ENCODE assay signal across 7 mouse cellular contexts in genomic region chr2:34770951-34771350, GRCm38 (mm10). TPM values are rescaled to one million over a fixed set of nuclear protein-coding genes. Genes with fewer than 3 reads are reported as not detected.
DNase-seq lines count a peak whose midpoint lies in the region; ATAC-seq and TF ChIP-seq lines count a peak whose summit lies in the region.

No protein-coding gene starts in this region.

- peak overlapping the region; percentile 96 for H3K9ac ChIP-seq in lung, embryonic 16.5 days (ENCODE audit: low read length)
- H3K9ac ChIP-seq in limb, embryonic 12.5 days (replicated peaks) = peak overlapping the region; percentile 88

- H3K4me2 ChIP-seq in lung, embryonic 16.5 days (ENCODE audit: low read depth, low read length) = peak overlapping the region; percentile 67
- H3K4me2 ChIP-seq in limb, embryonic 12.5 days = peak overlapping the region; percentile 72

- no peaks in the 10 kb centered on the region for H3K9me3 ChIP-seq in lung, embryonic 16.5 days (ENCODE audit: control insufficient read depth, low read length)
- H3K9me3 ChIP-seq in forebrain, embryonic 10.5 days = no peaks in the 10 kb centered on the region
- peaks cover 5% of the 10 kb centered on the region; the same call in 1 of the 2 replicates for H3K9me3 ChIP-seq in limb, embryonic 12.5 days

- H3K36me3 ChIP-seq in lung, embryonic 16.5 days (ENCODE audit: control insufficient read depth, insufficient read depth, low read length) = peaks cover 28% of the 10 kb centered on the region
- H3K36me3 ChIP-seq in forebrain, embryonic 10.5 days (replicated peaks) = peaks cover 47% of the 10 kb centered on the region
- peaks cover 35% of the 10 kb centered on the region for H3K36me3 ChIP-seq in limb, embryonic 12.5 days
- H3K36me3 ChIP-seq in small intestine, adult 2 months (ENCODE audit: control insufficient read depth, insufficient read depth, low read length) = peaks cover 26% of the 10 kb centered on the region

- TF ChIP-seq CTCF in small intestine, adult 2 months (IDR thresholded peaks at IDR 0.05; ENCODE audit: extremely low read depth, insufficient read length, insufficient replicate concordance, low read depth, low read length) = no peak

- WGBS in lung, embryonic 16.5 days = 0% methylated on average over 6 of the region's 6 CpGs
- 4% methylated on average over 6 of the region's 6 CpGs for WGBS in forebrain, embryonic 10.5 days
- WGBS in limb, embryonic 12.5 days = 4% methylated on average over 6 of the region's 6 CpGs
- WGBS in small intestine, adult 2 months = under 1% methylated on average over 6 of the region's 6 CpGs

- no peak for ATAC-seq in lung, embryonic 16.5 days (ENCODE audit: low read depth)
- no peak for ATAC-seq in limb, embryonic 12.5 days (ENCODE audit: insufficient number of reproducible peaks, insufficient read depth, low FRiP score, low TSS enrichment, low read depth)

- no peaks in the 10 kb centered on the region for H3K27me3 ChIP-seq in lung, embryonic 16.5 days (ENCODE audit: control insufficient read depth, insufficient read depth, low read depth, low read length)
- H3K27me3 ChIP-seq in forebrain, embryonic 10.5 days (ENCODE audit: poor library complexity, severe bottlenecking) = no peaks in the 10 kb centered on the region
- H3K27me3 ChIP-seq in limb, embryonic 12.5 days = no peaks in the 10 kb centered on the region
- H3K27me3 ChIP-seq in small intestine, adult 2 months (ENCODE audit: control insufficient read depth, insufficient read depth, low read length) = no peaks in the 10 kb centered on the region

- peak overlapping the region; percentile 80 for H3K27ac ChIP-seq in lung, embryonic 16.5 days (ENCODE audit: low read length)
- peak overlapping the region; percentile 95 for H3K27ac ChIP-seq in forebrain, embryonic 10.5 days
- peak overlapping the region; percentile 87 for H3K27ac ChIP-seq in limb, embryonic 12.5 days
- H3K27ac ChIP-seq in small intestine, adult 2 months (ENCODE audit: insufficient read depth, low read depth, low read length) = peak overlapping the region; percentile 71

- peaks cover 36% of the 10 kb centered on the region for H3K4me1 ChIP-seq in lung, embryonic 16.5 days (replicated peaks; ENCODE audit: control insufficient read depth, insufficient read depth, low read length)
- peaks cover 40% of the 10 kb centered on the region for H3K4me1 ChIP-seq in forebrain, embryonic 10.5 days
- peaks cover 36% of the 10 kb centered on the region for H3K4me1 ChIP-seq in limb, embryonic 12.5 days (replicated peaks)
- H3K4me1 ChIP-seq in small intestine, adult 2 months (ENCODE audit: control insufficient read depth, insufficient read depth, insufficient read length, low read length) = peaks cover 11% of the 10 kb centered on the region; the same call in 1 of the 2 replicates

- TF ChIP-seq POLR2A in small intestine, adult 2 months (IDR thresholded peaks at IDR 0.05; ENCODE audit: low read depth, low read length) = no peak

- H3K4me3 ChIP-seq in lung, embryonic 16.5 days (ENCODE audit: low read length) = peak overlapping the region; percentile 96
- H3K4me3 ChIP-seq in forebrain, embryonic 10.5 days = peak overlapping the region; percentile 75
- peak overlapping the region; percentile 99 for H3K4me3 ChIP-seq in limb, embryonic 12.5 days (replicated peaks)
- peak overlapping the region; percentile 73 for H3K4me3 ChIP-seq in small intestine, adult 2 months (ENCODE audit: low read depth, low read length)

- DNase-seq in lung, postnatal 36 days = no peak
- DNase-seq in forebrain, embryonic 10.5 days (ENCODE audit: extremely low spot score, low spot score) = no peak
- no peak for DNase-seq in urinary bladder, postnatal 14 days (ENCODE audit: low spot score)
- DNase-seq in kidney, adult 9 months = no peak

RNA-seq across cellular contexts. Expression of gene Hspa5, which starts 0.8 kb away (rescaled TPM):
- polyA plus RNA-seq in lung, embryonic 16.5 days (2015; fragmentation: Nextera tagmentation; extraction: Ambion mirVana) = 940 and 945 TPM in 2 replicates
- polyA plus RNA-seq in forebrain, embryonic 10.5 days (2016; fragmentation: Nextera tagmentation; extraction: Ambion mirVana) = 821 and 974 TPM in 2 replicates
- polyA plus RNA-seq in limb, embryonic 12.5 days (2016; fragmentation: Nextera tagmentation; extraction: Ambion mirVana) = 756 and 817 TPM in 2 replicates
- polyA plus RNA-seq in small intestine, adult 2 months (2012; rRNA removed) = 252 and 340 TPM in 2 replicates

RNA-seq across cellular contexts. Expression of gene Gapvd1, which starts 15.9 kb away (rescaled TPM):
- 78.3 and 86.3 TPM in 2 replicates for polyA plus RNA-seq in lung, embryonic 16.5 days (2015; fragmentation: Nextera tagmentation; extraction: Ambion mirVana)
- polyA plus RNA-seq in forebrain, embryonic 10.5 days (2016; fragmentation: Nextera tagmentation; extraction: Ambion mirVana) = 89.4 and 94.9 TPM in 2 replicates
- polyA plus RNA-seq in limb, embryonic 12.5 days (2016; fragmentation: Nextera tagmentation; extraction: Ambion mirVana) = 92.9 and 104 TPM in 2 replicates
- 4.8 and 7.3 TPM in 2 replicates for polyA plus RNA-seq in small intestine, adult 2 months (2012; rRNA removed)

RNA-seq across cellular contexts. Expression of gene Rabepk, which starts 28.8 kb away (rescaled TPM):
- 35.4 and 36.3 TPM in 2 replicates for polyA plus RNA-seq in lung, embryonic 16.5 days (2015; fragmentation: Nextera tagmentation; extraction: Ambion mirVana)
- polyA plus RNA-seq in forebrain, embryonic 10.5 days (2016; fragmentation: Nextera tagmentation; extraction: Ambion mirVana) = 40.2 and 47.0 TPM in 2 replicates
- polyA plus RNA-seq in limb, embryonic 12.5 days (2016; fragmentation: Nextera tagmentation; extraction: Ambion mirVana) = 33.4 and 35.7 TPM in 2 replicates
- polyA plus RNA-seq in small intestine, adult 2 months (2012; rRNA removed) = 16.2 and 16.9 TPM in 2 replicates

RNA-seq across cellular contexts. Expression of gene Fbxw2, which starts 55.2 kb away (rescaled TPM):
- 81.8 and 89.5 TPM in 2 replicates for polyA plus RNA-seq in lung, embryonic 16.5 days (2015; fragmentation: Nextera tagmentation; extraction: Ambion mirVana)
- 78.7 and 80.9 TPM in 2 replicates for polyA plus RNA-seq in forebrain, embryonic 10.5 days (2016; fragmentation: Nextera tagmentation; extraction: Ambion mirVana)
- polyA plus RNA-seq in limb, embryonic 12.5 days (2016; fragmentation: Nextera tagmentation; extraction: Ambion mirVana) = 83.0 and 86.8 TPM in 2 replicates
- polyA plus RNA-seq in small intestine, adult 2 months (2012; rRNA removed) = 10.1 and 17.0 TPM in 2 replicates
